In the genomic region with DNA sequence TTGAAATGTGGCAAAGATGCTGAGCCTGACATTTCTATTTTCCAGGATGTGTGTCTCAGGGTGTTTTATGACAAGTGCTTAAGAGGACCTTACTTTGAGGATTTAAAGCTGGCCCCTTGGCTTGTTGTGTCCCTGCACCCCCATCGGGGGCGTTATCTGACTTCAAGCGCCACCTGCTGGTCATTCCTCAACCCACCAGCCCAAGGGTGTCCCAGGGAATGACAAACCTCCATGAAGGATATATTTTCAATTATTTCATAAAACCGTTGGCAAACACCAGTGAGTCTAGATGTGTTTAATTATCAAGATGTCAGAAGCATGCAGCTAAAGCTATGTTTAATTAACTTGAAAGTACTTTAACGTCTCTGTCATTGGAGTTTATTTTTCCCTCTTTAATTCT, we compare ENCODE assay signal across 7 mouse cellular contexts. TPM values are rescaled to one million over a fixed set of nuclear protein-coding genes. Genes with fewer than 3 reads are reported as not detected.
A peak's percentile ranks its signal among the peaks of the same experiment; 100 is the strongest.
DNase-seq lines count a peak whose midpoint lies in the region; ATAC-seq and TF ChIP-seq lines count a peak whose summit lies in the region.

No protein-coding gene starts in this region.

- 5% methylated on average over 5 of the region's 5 CpGs for WGBS in hindbrain, postnatal 0 days
- 8% methylated on average over 5 of the region's 5 CpGs for WGBS in midbrain, embryonic 11.5 days
- WGBS in spleen, adult 2 months, result 20% methylated on average over 5 of the region's 5 CpGs

- H3K9me3 ChIP-seq in hindbrain, postnatal 0 days (ENCODE audit: low read length), result no peaks in the 10 kb centered on the region
- no peaks in the 10 kb centered on the region for H3K9me3 ChIP-seq in midbrain, embryonic 11.5 days (ENCODE audit: control insufficient read depth, low read length)

- no peak overlapping the region for H3K4me2 ChIP-seq in hindbrain, postnatal 0 days (ENCODE audit: low read depth, low read length)
- H3K4me2 ChIP-seq in midbrain, embryonic 11.5 days, result no peak overlapping the region

- H3K4me1 ChIP-seq in hindbrain, postnatal 0 days (ENCODE audit: insufficient read depth, low read length), result no peaks in the 10 kb centered on the region
- peaks cover 7% of the 10 kb centered on the region for H3K4me1 ChIP-seq in midbrain, embryonic 11.5 days (ENCODE audit: control insufficient read depth, insufficient read depth, low read length)
- no peaks in the 10 kb centered on the region for H3K4me1 ChIP-seq in spleen, adult 2 months (ENCODE audit: control insufficient read depth, insufficient read depth, insufficient read length)

- no peak for TF ChIP-seq POLR2A in spleen, adult 2 months (IDR thresholded peaks at IDR 0.05; ENCODE audit: low read depth, low read length)

- intact Hi-C loops in left cerebral cortex, postnatal 36 days (cut with DNase I), result loop anchor here (1.0 to 10.0 kb wide), 2 partner anchors 110 to 187 kb away; a partner anchor contains a TSS

- no peak overlapping the region for H3K27ac ChIP-seq in hindbrain, postnatal 0 days
- H3K27ac ChIP-seq in midbrain, embryonic 11.5 days (ENCODE audit: low read depth, low read length), result no peak overlapping the region
- no peak overlapping the region for H3K27ac ChIP-seq in spleen, adult 2 months (ENCODE audit: insufficient read depth, low read length)

- H3K36me3 ChIP-seq in hindbrain, postnatal 0 days (ENCODE audit: insufficient read depth, low read length), result no peaks in the 10 kb centered on the region; the same call in 1 of the 2 replicates
- H3K36me3 ChIP-seq in midbrain, embryonic 11.5 days (ENCODE audit: control insufficient read depth, insufficient read depth, low read length), result no peaks in the 10 kb centered on the region
- H3K36me3 ChIP-seq in spleen, adult 2 months (ENCODE audit: control insufficient read depth, insufficient read depth, low read length), result peaks cover 22% of the 10 kb centered on the region

- TF ChIP-seq CTCF in hindbrain, postnatal 0 days (IDR thresholded peaks at IDR 0.05; ENCODE audit: low read depth), result peak; percentile 94
- peak; percentile 85 for TF ChIP-seq CTCF in spleen, adult 2 months (IDR thresholded peaks at IDR 0.05; ENCODE audit: extremely low read depth, insufficient read depth, insufficient read length, insufficient replicate concordance)

- no peak overlapping the region for H3K4me3 ChIP-seq in hindbrain, postnatal 0 days (ENCODE audit: low read length)
- no peak overlapping the region for H3K4me3 ChIP-seq in midbrain, embryonic 11.5 days (ENCODE audit: low read depth, low read length)
- no peak overlapping the region for H3K4me3 ChIP-seq in spleen, adult 2 months (ENCODE audit: extremely low read depth, insufficient read depth, insufficient read length)

- peak; percentile 80 for DNase-seq in ZHBTc4 (ENCODE audit: low read depth, low spot score)
- DNase-seq in cerebellum, adult 9-10 months, result peak; percentile 47
- DNase-seq in forelimb bud, embryonic 11.5 days (ENCODE audit: low read depth, low spot score), result peak; percentile 77
- DNase-seq in hindbrain, postnatal 0 days (ENCODE audit: low spot score), result peak; percentile 91
- peak; percentile 44 to 71 for DNase-seq in left cerebral cortex, postnatal 36 days (ENCODE audit: low spot score in 2 of 2)
- DNase-seq in midbrain, embryonic 11.5 days (ENCODE audit: low spot score, missing footprints), result peak; percentile 97
- DNase-seq in spleen, adult 2 months (ENCODE audit: low read depth in 1 of 2, low spot score in 2 of 2), result peak; percentile 32 to 74

- no peak overlapping the region for H3K9ac ChIP-seq in hindbrain, postnatal 0 days (replicated peaks; ENCODE audit: low read length)
- H3K9ac ChIP-seq in midbrain, embryonic 11.5 days (ENCODE audit: low read length), result no peak overlapping the region

- ATAC-seq in hindbrain, postnatal 0 days, result peak; percentile 88
- peak; percentile 77 for ATAC-seq in midbrain, embryonic 11.5 days (ENCODE audit: low FRiP score)

- H3K27me3 ChIP-seq in hindbrain, postnatal 0 days (ENCODE audit: insufficient read depth, low read length), result no peaks in the 10 kb centered on the region
- no peaks in the 10 kb centered on the region for H3K27me3 ChIP-seq in midbrain, embryonic 11.5 days (ENCODE audit: control insufficient read depth, insufficient read depth, low read length)
- H3K27me3 ChIP-seq in spleen, adult 2 months (ENCODE audit: control insufficient read depth, insufficient read depth, low read length), result no peaks in the 10 kb centered on the region

RNA-seq across cellular contexts. Expression of a gene that starts 24.5 kb away (rescaled TPM):
- 25.7 and 28.0 TPM in 2 replicates for total RNA-seq in hindbrain, postnatal 0 days (2014; rRNA removed)
- 31.2 TPM in 2 replicates for polyA plus RNA-seq in hindbrain, postnatal 0 days (2015; fragmentation: Nextera tagmentation; extraction: Ambion mirVana)
- 10 to 100 TPM; 15.5 to 17.7 TPM for total RNA-seq in left cerebral cortex, postnatal 36 days (2021)
- 25.8 and 28.6 TPM in 2 replicates for polyA plus RNA-seq in midbrain, embryonic 11.5 days (2014; fragmentation: Nextera tagmentation; extraction: Ambion mirVana)
- polyA plus RNA-seq in spleen, adult 2 months (2012; rRNA removed), result 91.1 and 97.7 TPM in 2 replicates

RNA-seq across cellular contexts. Expression of a gene that starts 45.3 kb away (rescaled TPM):
- total RNA-seq in hindbrain, postnatal 0 days (2014; rRNA removed), result 59.5 and 70.6 TPM in 2 replicates
- polyA plus RNA-seq in hindbrain, postnatal 0 days (2015; fragmentation: Nextera tagmentation; extraction: Ambion mirVana), result 65.1 and 67.0 TPM in 2 replicates
- 10 to 100 TPM; 54.5 to 57.6 TPM for total RNA-seq in left cerebral cortex, postnatal 36 days (2021)
- polyA plus RNA-seq in midbrain, embryonic 11.5 days (2014; fragmentation: Nextera tagmentation; extraction: Ambion mirVana), result 60.1 and 72.8 TPM in 2 replicates
- 9.5 and 9.6 TPM in 2 replicates for polyA plus RNA-seq in spleen, adult 2 months (2012; rRNA removed)

RNA-seq across cellular contexts. Expression of a gene that starts 45.9 kb away (rescaled TPM):
- not detected in 2 replicates for total RNA-seq in hindbrain, postnatal 0 days (2014; rRNA removed)
- 1.9 and 2.5 TPM in 2 replicates for polyA plus RNA-seq in hindbrain, postnatal 0 days (2015; fragmentation: Nextera tagmentation; extraction: Ambion mirVana)
- total RNA-seq in left cerebral cortex, postnatal 36 days (2021), result not detected
- polyA plus RNA-seq in midbrain, embryonic 11.5 days (2014; fragmentation: Nextera tagmentation; extraction: Ambion mirVana), result 1.1 and 1.5 TPM in 2 replicates
- polyA plus RNA-seq in spleen, adult 2 months (2012; rRNA removed), result not detected in 2 replicates

Comparison
In these comparisons a context has a peak if more than half of its experiments do, and no peak if none do; other contexts are left out.
1. DNase-seq: peak in every context shown above with its lines; median percentile 97 in midbrain, embryonic 11.5 days; 91 in hindbrain, postnatal 0 days; 80 in ZHBTc4; 77 in forelimb bud, embryonic 11.5 days; 58 in left cerebral cortex, postnatal 36 days; 53 in spleen, adult 2 months; 47 in cerebellum, adult 9-10 months.